Mouse (Mus musculus) limb, embryonic 12.5 days (tissue): ENCODE data around the gene Tdg. TPM values are rescaled to one million over a fixed set of nuclear protein-coding genes. Genes with fewer than 3 reads are reported as not detected.

ENCODE experiments used
- ATAC-seq: fragments of 200-750 bp; cut with Nextera tagmentation; 2 replicates; pipeline ENCODE4 v1.8.0; 2017; ENCODE audit warnings: low read depth, moderate TSS enrichment; ENCODE audit not compliant: insufficient number of reproducible peaks, insufficient read depth, low FRiP score, low TSS enrichment
- H3K27ac ChIP-seq: fragments of 300-500 bp; sonication (generic); 2 replicates; pipeline ENCODE4 v1.5.1; 2016; ENCODE audit warnings: mild to moderate bottlenecking, moderate library complexity
- H3K27me3 ChIP-seq: fragments of 300-500 bp; sonication (generic); 2 replicates; pipeline ENCODE4 v1.6.1; 2016; ENCODE audit warnings: mild to moderate bottlenecking, moderate library complexity
- H3K36me3 ChIP-seq: fragments of 300-500 bp; sonication (generic); 2 replicates; pipeline ENCODE4 v1.6.1; 2016; ENCODE audit warnings: mild to moderate bottlenecking, moderate library complexity
- H3K4me1 ChIP-seq: fragments of 300-500 bp; sonication (generic); replicated peaks from 2 replicates; pipeline ENCODE4 v1.6.1; 2016
- H3K4me2 ChIP-seq: fragments of 300-500 bp; sonication (generic); 2 replicates; pipeline ENCODE4 v1.6.1; 2016; ENCODE audit warnings: mild to moderate bottlenecking, moderate library complexity
- H3K4me3 ChIP-seq: fragments of 300-500 bp; sonication (generic); replicated peaks from 2 replicates; pipeline ENCODE4 v1.5.1; 2016; ENCODE audit warnings: mild to moderate bottlenecking
- H3K9ac ChIP-seq: fragments of 300-500 bp; sonication (generic); replicated peaks from 2 replicates; pipeline ENCODE4 v1.6.1; 2016; ENCODE audit warnings: mild to moderate bottlenecking, moderate library complexity
- H3K9me3 ChIP-seq: fragments of 300-500 bp; sonication (generic); 2 replicates; pipeline ENCODE4 v1.6.1; 2016; ENCODE audit warnings: mild to moderate bottlenecking, moderate library complexity
- WGBS: fragments of 180-500 bp; shearing (Covaris S2); methylation state at CpG from one replicate; pipeline ENCODE4 v1.1.7; 2016; 5-methylcytosine and 5-hydroxymethylcytosine counted together
- polyA plus RNA-seq: library from polyadenylated mRNA; unstranded; fragments of >200 nt; fragmentation: Nextera tagmentation; extraction: Ambion mirVana; gene quantifications from 2 replicates; pipeline ENCODE4 v1.2.1, GENCODE M21; 2016

Gene Tdg
- polyA plus RNA-seq, 1 experiment from 2014 or later: 207 TPM

GRCm38 (mm10) chr10:82663289-82663688 is 33.7 kb downstream of the Tdg start:
- no peak overlapping the region for H3K4me2 ChIP-seq
- no peak overlapping the region for H3K4me3 ChIP-seq
- no peak overlapping the region for H3K27ac ChIP-seq
- no peaks in the 10 kb centered on the region for H3K27me3 ChIP-seq
- no peak for ATAC-seq
- no peaks in the 10 kb centered on the region for H3K4me1 ChIP-seq
- WGBS: 84% methylated on average over 2 of the region's 2 CpGs
- no peak overlapping the region for H3K9ac ChIP-seq
- no peaks in the 10 kb centered on the region for H3K9me3 ChIP-seq
- H3K36me3 ChIP-seq: no peaks in the 10 kb centered on the region

- Histone ChIP-seq H3K9me3 (no peaks in the 10 kb centered on the region), H3K9ac (no peak overlapping the region), H3K36me3 (peaks cover 4% of the 10 kb centered on the region; the same call in 1 of the 2 replicates), H3K27me3 (no peaks in the 10 kb centered on the region), H3K4me3 (no peak overlapping the region), H3K27ac (no peak overlapping the region), H3K4me1 (no peaks in the 10 kb centered on the region), H3K4me2 (no peak overlapping the region)
- ATAC-seq: no peak
- WGBS: 61% methylated on average over 3 of the region's 3 CpGs
Measured at GRCm38 (mm10) chr10:82665951-82666350, 36.3 kb downstream of the Tdg start.

GRCm38 (mm10) chr10:82666436-82667234 is 37.0 kb downstream of the Tdg start:
- H3K9me3 ChIP-seq: no peaks in the 10 kb centered on the region
- H3K27me3 ChIP-seq: no peaks in the 10 kb centered on the region
- 0 out of 2 replicates have a peak overlapping the region, but pooled peaks have one; percentile 4 for H3K9ac ChIP-seq
- H3K4me3 ChIP-seq: 0 out of 2 replicates have a peak overlapping the region, but pooled peaks have one; percentile 15
- 23% methylated on average over 22 of the region's 22 CpGs for WGBS
- ATAC-seq: peak; percentile 86
- H3K36me3 ChIP-seq: peaks cover 4% of the 10 kb centered on the region; the same call in 1 of the 2 replicates
- H3K4me1 ChIP-seq: no peaks in the 10 kb centered on the region
- no peak overlapping the region for H3K27ac ChIP-seq
- H3K4me2 ChIP-seq: peak overlapping the region; percentile 45

DNA sequence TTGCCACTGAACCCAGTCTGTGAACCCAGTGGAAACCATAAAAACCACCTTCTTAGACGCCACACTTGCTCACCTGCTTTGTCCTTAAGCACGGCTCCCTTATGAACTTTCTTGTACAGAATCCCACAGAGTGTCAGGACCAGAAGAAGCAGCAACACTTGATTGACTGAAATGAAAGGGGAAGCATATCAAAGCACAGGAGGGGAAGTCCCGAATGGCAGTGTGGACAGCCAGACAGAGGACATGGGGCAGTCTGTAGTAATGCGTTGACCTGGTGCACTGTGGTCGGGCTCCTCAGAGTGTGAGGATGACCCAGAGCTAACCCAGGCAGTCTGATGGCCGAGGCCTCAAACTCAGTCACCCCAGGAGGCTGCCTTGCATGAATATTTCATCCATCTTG is 40.6 kb downstream of the Tdg start:
- WGBS: 77% methylated on average over 6 of the region's 6 CpGs
- Histone ChIP-seq H3K4me2 (no peak overlapping the region), H3K9ac (no peak overlapping the region), H3K36me3 (peaks cover 4% of the 10 kb centered on the region; the same call in 1 of the 2 replicates), H3K4me1 (no peaks in the 10 kb centered on the region), H3K27me3 (no peaks in the 10 kb centered on the region), H3K4me3 (no peak overlapping the region), H3K9me3 (no peaks in the 10 kb centered on the region), H3K27ac (no peak overlapping the region)
- ATAC-seq: no peak

DNA sequence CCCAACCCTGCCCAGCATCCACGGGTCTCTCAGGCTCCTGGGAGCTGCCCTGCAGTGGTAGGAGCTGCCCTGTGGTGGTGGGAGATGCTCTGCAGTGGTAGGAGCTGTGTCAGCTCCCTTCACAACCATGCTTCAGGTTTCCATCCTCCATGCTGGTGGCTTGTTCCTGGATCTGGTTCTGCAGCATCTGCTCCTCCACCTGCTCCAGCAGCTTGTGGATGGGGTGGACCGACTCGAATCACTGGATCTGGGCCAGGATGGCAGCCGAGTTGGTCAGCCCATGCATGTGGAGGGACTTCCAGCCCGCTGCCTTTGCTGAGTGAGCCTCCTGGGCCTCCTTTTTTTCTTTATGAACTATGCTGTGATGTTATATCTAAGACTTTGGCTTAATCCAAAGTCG is 47.3 kb downstream of the Tdg start:
- Histone ChIP-seq H3K27ac (no peak overlapping the region), H3K4me3 (no peak overlapping the region), H3K9me3 (no peaks in the 10 kb centered on the region), H3K36me3 (no peaks in the 10 kb centered on the region), H3K4me2 (no peak overlapping the region), H3K4me1 (no peaks in the 10 kb centered on the region), H3K27me3 (no peaks in the 10 kb centered on the region), H3K9ac (no peak overlapping the region)
- ATAC-seq: no peak
- 83% methylated on average over 6 of the region's 6 CpGs for WGBS

GRCm38 (mm10) chr10:82680769-82681168 is 51.1 kb downstream of the Tdg start:
- Histone ChIP-seq H3K4me3 (no peak overlapping the region), H3K27ac (no peak overlapping the region), H3K4me2 (no peak overlapping the region), H3K36me3 (no peaks in the 10 kb centered on the region), H3K9ac (no peak overlapping the region), H3K4me1 (no peaks in the 10 kb centered on the region), H3K27me3 (no peaks in the 10 kb centered on the region), H3K9me3 (no peaks in the 10 kb centered on the region)
- 84% methylated on average over 5 of the region's 5 CpGs for WGBS
- ATAC-seq: no peak

DNA sequence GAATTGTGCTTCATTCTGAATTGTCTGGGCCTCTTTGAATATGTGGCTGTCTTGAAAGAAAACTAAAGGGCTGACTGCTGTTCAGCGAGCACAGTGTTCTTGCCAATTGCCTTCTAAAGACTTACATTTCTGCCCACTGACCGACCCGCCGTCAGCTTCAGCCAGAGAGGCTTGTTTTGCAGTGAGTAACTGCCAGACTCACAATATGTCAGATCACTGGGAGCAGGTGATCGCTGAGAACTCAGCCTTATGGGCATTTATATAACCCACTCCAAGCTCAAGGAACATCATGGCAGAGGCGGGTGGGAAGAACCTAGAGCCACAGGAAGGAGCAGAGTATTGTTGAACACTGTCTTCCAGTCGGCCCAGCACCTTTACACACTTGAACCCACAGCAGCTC is 52.0 kb downstream of the Tdg start:
- no peak overlapping the region for H3K4me2 ChIP-seq
- no peaks in the 10 kb centered on the region for H3K9me3 ChIP-seq
- WGBS: 86% methylated on average over 7 of the region's 7 CpGs
- no peak overlapping the region for H3K9ac ChIP-seq
- no peak overlapping the region for H3K4me3 ChIP-seq
- no peaks in the 10 kb centered on the region for H3K36me3 ChIP-seq
- H3K27me3 ChIP-seq: no peaks in the 10 kb centered on the region
- no peak overlapping the region for H3K27ac ChIP-seq
- no peak for ATAC-seq
- no peaks in the 10 kb centered on the region for H3K4me1 ChIP-seq

GRCm38 (mm10) chr10:82685440-82685839 is 55.8 kb downstream of the Tdg start:
- no peak overlapping the region for H3K9ac ChIP-seq
- peaks cover 4% of the 10 kb centered on the region; the same call in 1 of the 2 replicates for H3K4me1 ChIP-seq
- no peak overlapping the region for H3K4me3 ChIP-seq
- H3K9me3 ChIP-seq: no peaks in the 10 kb centered on the region
- WGBS: 71% methylated on average over 2 of the region's 2 CpGs
- ATAC-seq: no peak
- H3K27ac ChIP-seq: no peak overlapping the region
- no peaks in the 10 kb centered on the region for H3K27me3 ChIP-seq
- H3K4me2 ChIP-seq: no peak overlapping the region
- no peaks in the 10 kb centered on the region for H3K36me3 ChIP-seq

- no peaks in the 10 kb centered on the region for H3K27me3 ChIP-seq
- no peaks in the 10 kb centered on the region for H3K36me3 ChIP-seq
- no peaks in the 10 kb centered on the region for H3K9me3 ChIP-seq
- H3K4me2 ChIP-seq: peak overlapping the region; percentile 55
- WGBS: 78% methylated on average over 7 of the region's 7 CpGs
- H3K4me1 ChIP-seq: peaks cover 15% of the 10 kb centered on the region
- no peak for ATAC-seq
- no peak overlapping the region for H3K9ac ChIP-seq
- peak overlapping the region; percentile 34 for H3K4me3 ChIP-seq
- peak overlapping the region; percentile 94 for H3K27ac ChIP-seq
Measured at GRCm38 (mm10) chr10:82689681-82690211, 60.1 kb downstream of the Tdg start.

GRCm38 (mm10) chr10:82690494-82690893 is 60.9 kb downstream of the Tdg start, which contains the start of gene Glt8d2:
Gene Glt8d2, minus strand, starts transcription at chr10:82690650.
- peaks cover 15% of the 10 kb centered on the region for H3K4me1 ChIP-seq
- WGBS: 2% methylated on average over 14 of the region's 14 CpGs
- no peaks in the 10 kb centered on the region for H3K9me3 ChIP-seq
- peak within 1 kb of the TSS; percentile 40; the same call in 1 of the 2 replicates for H3K9ac ChIP-seq
- no peaks in the 10 kb centered on the region; the same call in 1 of the 2 replicates for H3K27me3 ChIP-seq
- peak; percentile 97 for ATAC-seq
- H3K36me3 ChIP-seq: no peaks in the 10 kb centered on the region
- H3K4me2 ChIP-seq: peak within 1 kb of the TSS; percentile 55
- H3K27ac ChIP-seq: peak within 1 kb of the TSS; percentile 94
- peak within 1 kb of the TSS; percentile 34 for H3K4me3 ChIP-seq

GRCm38 (mm10) chr10:82695956-82696355 is 66.3 kb downstream of the Tdg start, which contains the start of gene Hcfc2:
Gene Hcfc2, plus strand, starts transcription at chr10:82696160.
- Histone ChIP-seq H3K36me3 (no peaks in the 10 kb centered on the region), H3K4me1 (peaks cover 17% of the 10 kb centered on the region), H3K27ac (no peak within 1 kb of the TSS), H3K9ac (no peak within 1 kb of the TSS), H3K9me3 (no peaks in the 10 kb centered on the region), H3K4me2 (no peak within 1 kb of the TSS), H3K27me3 (no peaks in the 10 kb centered on the region; the same call in 1 of the 2 replicates), H3K4me3 (no peak within 1 kb of the TSS)
- WGBS: 81% methylated on average over 5 of the region's 5 CpGs
- ATAC-seq: no peak
